Mouse (Mus musculus): ENCODE results near the gene Rsrp1. TPM values are rescaled to one million over a fixed set of nuclear protein-coding genes. Genes with fewer than 3 reads are reported as not detected.

Gene Rsrp1
- polyA plus RNA-seq (2012; fragmentation: generic; extraction: Trizol), result 51.4 TPM

- H3K4me3 ChIP-seq, result peak within 1 kb of the TSS; percentile 79
- H3K79me2 ChIP-seq (ENCODE audit: control insufficient read depth, insufficient read depth), result peaks cover 33% of the 10 kb centered on the region
- peak within 1 kb of the TSS; percentile 90 for H3K4me2 ChIP-seq (ENCODE audit: low read depth)
- no peak for TF ChIP-seq MAX (IDR thresholded peaks at IDR 0.05; ENCODE audit: low read depth)
- TF ChIP-seq REST (IDR thresholded peaks at IDR 0.05; ENCODE audit: insufficient read depth, insufficient read length), result no peak
- TF ChIP-seq E2F4 (IDR thresholded peaks at IDR 0.05; ENCODE audit: insufficient read depth), result no peak
- peak; percentile 27 for TF ChIP-seq SRF (IDR thresholded peaks at IDR 0.05; ENCODE audit: control insufficient read depth, insufficient read length, low read depth)
- TF ChIP-seq POLR2A (IDR thresholded peaks at IDR 0.05; ENCODE audit: insufficient read length, low read depth), result peak; percentile 97
- TF ChIP-seq USF1 (IDR thresholded peaks at IDR 0.05; ENCODE audit: low read depth), result no peak
- no peak for TF ChIP-seq CEBPB (IDR thresholded peaks at IDR 0.05; ENCODE audit: insufficient read depth, poor library complexity, severe bottlenecking)
- TF ChIP-seq POLR2AphosphoS2 (IDR thresholded peaks at IDR 0.05; ENCODE audit: insufficient read length, low read depth), result peak; percentile 100
- peaks cover 40% of the 10 kb centered on the region for H3K36me3 ChIP-seq (ENCODE audit: control insufficient read depth, insufficient read depth)
- H3K27me3 ChIP-seq (ENCODE audit: control insufficient read depth, insufficient read depth, insufficient read length), result no peaks in the 10 kb centered on the region
- peak within 1 kb of the TSS; percentile 94 for H3ac ChIP-seq (ENCODE audit: control insufficient read depth, insufficient read length)
Measured at GRCm38 (mm10) chr4:134923258-134924018, at the start of gene Rsrp1. Gene Rsrp1 (plus strand): TSS chr4:134923592.

GRCm38 (mm10) chr4:134876171-134876570 is 47.2 kb upstream of the Rsrp1 start:
- H3K4me3 ChIP-seq, result no peak overlapping the region
- no peak for TF ChIP-seq TCF3 (IDR thresholded peaks at IDR 0.05; ENCODE audit: insufficient read length, low read depth)
- no peak for TF ChIP-seq CEBPB (IDR thresholded peaks at IDR 0.05; ENCODE audit: insufficient read depth, poor library complexity, severe bottlenecking)
- TF ChIP-seq MYOD1 (IDR thresholded peaks at IDR 0.05; ENCODE audit: control insufficient read depth in 1 of 3, insufficient read length in 2 of 3, low read depth in 2 of 3), result no peak
- TF ChIP-seq TCF12 (IDR thresholded peaks at IDR 0.05; ENCODE audit: insufficient read depth, poor library complexity, severe bottlenecking), result no peak
- TF ChIP-seq POLR2AphosphoS2 (IDR thresholded peaks at IDR 0.05; ENCODE audit: insufficient read length, low read depth), result no peak
- no peak for TF ChIP-seq REST (IDR thresholded peaks at IDR 0.05; ENCODE audit: insufficient read depth, insufficient read length)
- no peak for TF ChIP-seq USF1 (IDR thresholded peaks at IDR 0.05; ENCODE audit: low read depth)
- TF ChIP-seq E2F4 (IDR thresholded peaks at IDR 0.05; ENCODE audit: insufficient read depth), result no peak
- no peak for TF ChIP-seq POLR2A (IDR thresholded peaks at IDR 0.05; ENCODE audit: insufficient read length, low read depth)
- no peak for TF ChIP-seq SRF (IDR thresholded peaks at IDR 0.05; ENCODE audit: control insufficient read depth, insufficient read length, low read depth)
- TF ChIP-seq MAX (IDR thresholded peaks at IDR 0.05; ENCODE audit: low read depth), result no peak
- TF ChIP-seq MYOG (IDR thresholded peaks at IDR 0.05; ENCODE audit: control insufficient read depth in 1 of 3, insufficient read depth in 1 of 3, insufficient read length in 2 of 3, low read depth in 2 of 3), result no peak
- H3ac ChIP-seq (ENCODE audit: control insufficient read depth, insufficient read length), result no peak overlapping the region
- no peaks in the 10 kb centered on the region for H3K27me3 ChIP-seq (ENCODE audit: control insufficient read depth, insufficient read depth, insufficient read length)
- H3K36me3 ChIP-seq (ENCODE audit: control insufficient read depth, insufficient read depth), result no peaks in the 10 kb centered on the region
- no peaks in the 10 kb centered on the region for H3K79me2 ChIP-seq (ENCODE audit: control insufficient read depth, insufficient read depth)
- H3K4me2 ChIP-seq (ENCODE audit: low read depth), result no peak overlapping the region

GRCm38 (mm10) chr4:134879410-134879981 is 43.9 kb upstream of the Rsrp1 start:
- TF ChIP-seq CEBPB (IDR thresholded peaks at IDR 0.05; ENCODE audit: insufficient read depth, poor library complexity, severe bottlenecking) (no peak), MAX (IDR thresholded peaks at IDR 0.05; ENCODE audit: low read depth) (no peak), POLR2AphosphoS2 (IDR thresholded peaks at IDR 0.05; ENCODE audit: insufficient read length, low read depth) (no peak), MYOG (IDR thresholded peaks at IDR 0.05; ENCODE audit: control insufficient read depth in 1 of 3, insufficient read depth in 1 of 3, insufficient read length in 2 of 3, low read depth in 2 of 3) (no peak), USF1 (IDR thresholded peaks at IDR 0.05; ENCODE audit: low read depth) (no peak), POLR2A (IDR thresholded peaks at IDR 0.05; ENCODE audit: insufficient read length, low read depth) (no peak), E2F4 (IDR thresholded peaks at IDR 0.05; ENCODE audit: insufficient read depth) (no peak), TCF3 (IDR thresholded peaks at IDR 0.05; ENCODE audit: insufficient read length, low read depth) (no peak), MYOD1 (IDR thresholded peaks at IDR 0.05; ENCODE audit: control insufficient read depth in 1 of 3, insufficient read length in 2 of 3, low read depth in 2 of 3) (no peak), TCF12 (IDR thresholded peaks at IDR 0.05; ENCODE audit: insufficient read depth, poor library complexity, severe bottlenecking) (no peak), SRF (IDR thresholded peaks at IDR 0.05; ENCODE audit: control insufficient read depth, insufficient read length, low read depth) (no peak), REST (IDR thresholded peaks at IDR 0.05; ENCODE audit: insufficient read depth, insufficient read length) (no peak)
- Histone ChIP-seq H3K4me2 (ENCODE audit: low read depth) (no peak overlapping the region), H3ac (ENCODE audit: control insufficient read depth, insufficient read length) (no peak overlapping the region), H3K4me3 (no peak overlapping the region), H3K79me2 (ENCODE audit: control insufficient read depth, insufficient read depth) (no peaks in the 10 kb centered on the region), H3K27me3 (ENCODE audit: control insufficient read depth, insufficient read depth, insufficient read length) (no peaks in the 10 kb centered on the region), H3K36me3 (ENCODE audit: control insufficient read depth, insufficient read depth) (no peaks in the 10 kb centered on the region)

GRCm38 (mm10) chr4:134880041-134880440 is 43.4 kb upstream of the Rsrp1 start:
- Histone ChIP-seq H3K36me3 (ENCODE audit: control insufficient read depth, insufficient read depth) (no peaks in the 10 kb centered on the region), H3K79me2 (ENCODE audit: control insufficient read depth, insufficient read depth) (no peaks in the 10 kb centered on the region), H3K4me3 (no peak overlapping the region), H3ac (ENCODE audit: control insufficient read depth, insufficient read length) (no peak overlapping the region), H3K27me3 (ENCODE audit: control insufficient read depth, insufficient read depth, insufficient read length) (no peaks in the 10 kb centered on the region), H3K4me2 (ENCODE audit: low read depth) (no peak overlapping the region)
- TF ChIP-seq POLR2A (IDR thresholded peaks at IDR 0.05; ENCODE audit: insufficient read length, low read depth) (no peak), POLR2AphosphoS2 (IDR thresholded peaks at IDR 0.05; ENCODE audit: insufficient read length, low read depth) (no peak), TCF12 (IDR thresholded peaks at IDR 0.05; ENCODE audit: insufficient read depth, poor library complexity, severe bottlenecking) (no peak), USF1 (IDR thresholded peaks at IDR 0.05; ENCODE audit: low read depth) (no peak), CEBPB (IDR thresholded peaks at IDR 0.05; ENCODE audit: insufficient read depth, poor library complexity, severe bottlenecking) (no peak), REST (IDR thresholded peaks at IDR 0.05; ENCODE audit: insufficient read depth, insufficient read length) (no peak), E2F4 (IDR thresholded peaks at IDR 0.05; ENCODE audit: insufficient read depth) (no peak), MYOG (IDR thresholded peaks at IDR 0.05; ENCODE audit: control insufficient read depth in 1 of 3, insufficient read depth in 1 of 3, insufficient read length in 2 of 3, low read depth in 2 of 3) (no peak), MAX (IDR thresholded peaks at IDR 0.05; ENCODE audit: low read depth) (no peak), TCF3 (IDR thresholded peaks at IDR 0.05; ENCODE audit: insufficient read length, low read depth) (no peak), MYOD1 (IDR thresholded peaks at IDR 0.05; ENCODE audit: control insufficient read depth in 1 of 3, insufficient read length in 2 of 3, low read depth in 2 of 3) (no peak), SRF (IDR thresholded peaks at IDR 0.05; ENCODE audit: control insufficient read depth, insufficient read length, low read depth) (no peak)
